Mouse (Mus musculus) MEL (cell line): ENCODE measurements around the gene Hibadh. TPM values are rescaled to one million over a fixed set of nuclear protein-coding genes. Genes with fewer than 3 reads are reported as not detected.

ENCODE experiments used
- DNase-seq: peaks from one replicate; pipeline ENCODE4 v3.0.0; 2011; ENCODE audit warnings: low read depth, low spot score
- H3K27ac ChIP-seq: 2 replicates; pipeline ENCODE4 v1.5.1; 2012; ENCODE audit warnings: low read depth, mild to moderate bottlenecking, control low read depth, low read length, moderate library complexity; ENCODE audit not compliant: control insufficient read depth
- H3K27me3 ChIP-seq, 2 experiments: fragments of 150-350 bp in 1 of 2; sonication (generic) in 1 of 2; 2 replicates each; pipeline ENCODE4 v1.6.1; 2012; ENCODE audit warnings: low read length in 2 of 2, mild to moderate bottlenecking in 2 of 2, improper control_type of control experiment in 1 of 2, moderate library complexity in 1 of 2; ENCODE audit not compliant: insufficient read depth in 2 of 2, control insufficient read depth in 1 of 2
- H3K36me3 ChIP-seq, 2 experiments: 2 replicates each; pipeline ENCODE4 v1.6.1; 2012 to 2014; ENCODE audit warnings: low read length in 2 of 2, improper control_type of control experiment in 1 of 2, inconsistent platforms in 1 of 2, mild to moderate bottlenecking in 1 of 2; ENCODE audit not compliant: insufficient read depth in 2 of 2, control insufficient read depth in 1 of 2
- H3K4me1 ChIP-seq, 2 experiments: fragments of 150-350 bp in 1 of 2; sonication (generic) in 1 of 2; 2 replicates each; pipeline ENCODE4 v1.6.1; 2012; ENCODE audit warnings: low read length in 2 of 2, improper control_type of control experiment in 1 of 2, mild to moderate bottlenecking in 1 of 2; ENCODE audit not compliant: insufficient read depth in 2 of 2, control insufficient read depth in 1 of 2
- H3K4me3 ChIP-seq, 2 experiments: fragments of 150-350 bp in 1 of 2; sonication (generic) in 1 of 2; 2 replicates each; pipeline ENCODE4 v1.5.1; 2012; ENCODE audit warnings: low read depth in 2 of 2, low read length in 2 of 2, mild to moderate bottlenecking in 2 of 2, moderate library complexity in 2 of 2, control low read depth in 1 of 2, improper control_type of control experiment in 1 of 2; ENCODE audit not compliant: control insufficient read depth in 1 of 2, insufficient read depth in 1 of 2
- H3K79me2 ChIP-seq: 2 replicates; pipeline ENCODE4 v1.6.1; 2012; ENCODE audit warnings: mild to moderate bottlenecking, low read length, moderate library complexity; ENCODE audit not compliant: control insufficient read depth, poor library complexity, insufficient read depth
- H3K9ac ChIP-seq: 2 replicates; pipeline ENCODE4 v1.6.1; 2012; ENCODE audit warnings: low read depth, mild to moderate bottlenecking, control low read depth, low read length, moderate library complexity; ENCODE audit not compliant: control insufficient read depth, poor library complexity, severe bottlenecking
- H3K9me3 ChIP-seq: fragments of 150-350 bp; sonication (generic); replicated peaks from 2 replicates; pipeline ENCODE4 v1.6.1; 2012; ENCODE audit warnings: mild to moderate bottlenecking, low read length, improper control_type of control experiment, moderate library complexity; ENCODE audit not compliant: insufficient read depth
- CHD1 ChIP-seq: IDR thresholded peaks from 2 replicates; pipeline ENCODE4 v1.6.1; 2012; ENCODE audit warnings: low read depth, mild to moderate bottlenecking, inconsistent platforms, low read length, improper control_type of control experiment
- CHD2 ChIP-seq: IDR thresholded peaks from 2 replicates; pipeline ENCODE4 v1.6.1; 2011; ENCODE audit warnings: low read length, improper control_type of control experiment
- ELF1 ChIP-seq: IDR thresholded peaks from 2 replicates; pipeline ENCODE4 v1.6.1; 2014; ENCODE audit warnings: low read depth, mild to moderate bottlenecking, inconsistent platforms, low read length, improper control_type of control experiment, moderate library complexity
- GABPA ChIP-seq: IDR thresholded peaks from 2 replicates; pipeline ENCODE4 v1.6.1; 2012; ENCODE audit warnings: low read depth, mild to moderate bottlenecking, inconsistent platforms, low read length, improper control_type of control experiment, moderate library complexity
- HCFC1 ChIP-seq: IDR thresholded peaks from 2 replicates; pipeline ENCODE4 v1.6.1; 2012; ENCODE audit warnings: low read depth, mild to moderate bottlenecking, inconsistent platforms, low read length, improper control_type of control experiment, moderate library complexity
- MAX ChIP-seq: IDR thresholded peaks from 2 replicates; pipeline ENCODE4 v1.6.1; 2011; ENCODE audit warnings: low read length, improper control_type of control experiment
- MAZ ChIP-seq: IDR thresholded peaks from 2 replicates; pipeline ENCODE4 v1.6.1; 2012; ENCODE audit warnings: low read depth, mild to moderate bottlenecking, inconsistent platforms, low read length, improper control_type of control experiment
- MYB ChIP-seq: IDR thresholded peaks from 2 replicates; pipeline ENCODE4 v1.6.1; 2011; ENCODE audit warnings: mild to moderate bottlenecking, low read depth, low read length, improper control_type of control experiment
- MYC ChIP-seq: IDR thresholded peaks from 2 replicates; pipeline ENCODE4 v1.6.1; 2011; ENCODE audit warnings: low read depth, mild to moderate bottlenecking, low read length, improper control_type of control experiment, moderate library complexity
- NELFE ChIP-seq: IDR thresholded peaks from 2 replicates; pipeline ENCODE4 v1.6.1; 2011; ENCODE audit warnings: low read depth, low read length, improper control_type of control experiment
- RAD21 ChIP-seq: IDR thresholded peaks from 2 replicates; pipeline ENCODE4 v1.6.1; 2011; ENCODE audit warnings: mild to moderate bottlenecking, low read depth, low read length, improper control_type of control experiment
- SIN3A ChIP-seq: IDR thresholded peaks from 2 replicates; pipeline ENCODE4 v1.6.1; 2012; ENCODE audit warnings: low read length, improper control_type of control experiment, inconsistent platforms
- SMC3 ChIP-seq: IDR thresholded peaks from 2 replicates; pipeline ENCODE4 v1.6.1; 2011; ENCODE audit warnings: low read depth, low read length, improper control_type of control experiment
- TAL1 ChIP-seq: IDR thresholded peaks from 2 replicates; pipeline ENCODE4 v1.6.1; 2012; ENCODE audit warnings: mild to moderate bottlenecking, inconsistent platforms, low read length, moderate library complexity, mixed read lengths
- TCF12 ChIP-seq: IDR thresholded peaks from 2 replicates; pipeline ENCODE4 v1.6.1; 2014; ENCODE audit warnings: low read depth, mild to moderate bottlenecking, inconsistent platforms, low read length, improper control_type of control experiment, moderate library complexity
- USF1 ChIP-seq: IDR thresholded peaks from 2 replicates; pipeline ENCODE4 v1.6.1; 2014; ENCODE audit warnings: low read depth, mild to moderate bottlenecking, inconsistent platforms, low read length, improper control_type of control experiment, moderate library complexity
- USF2 ChIP-seq, 2 experiments: IDR thresholded peaks; 2 replicates each; pipeline ENCODE4 v1.6.1; 2011 to 2012; ENCODE audit warnings: improper control_type of control experiment in 2 of 2, low read length in 2 of 2, borderline replicate concordance in 1 of 2, inconsistent platforms in 1 of 2, low read depth in 1 of 2, mild to moderate bottlenecking in 1 of 2; ENCODE audit not compliant: insufficient read depth in 1 of 2
- ZKSCAN1 ChIP-seq: IDR thresholded peaks from 2 replicates; pipeline ENCODE4 v1.6.1; 2012; ENCODE audit warnings: low read depth, mild to moderate bottlenecking, inconsistent platforms, low read length, improper control_type of control experiment, moderate library complexity
- polyA plus RNA-seq, 2 experiments: library from polyadenylated mRNA; stranded (reverse) in 1 of 2; unstranded in 1 of 2; fragments of >175 nt in 1 of 2; fragments of >200 nt in 1 of 2; gene quantifications; 2 replicates each; pipeline versions ENCODE4 v1.2.1 to v1.2.4; 2012; ENCODE audit warnings: low replicate concordance in 2 of 2, low read depth in 1 of 2; ENCODE audit not compliant: insufficient read length in 2 of 2, insufficient read depth in 1 of 2, missing spikeins in 1 of 2
- total RNA-seq: library from RNA; depleted of rRNA; stranded (reverse); fragments of 300-350 nt; gene quantifications from 2 replicates; pipeline ENCODE4 v1.2.3, GENCODE M21; 2012

Gene Hibadh
- total and polyA plus RNA-seq, 3 experiments, result 31.2 to 39.3 TPM; not detected in 1

DNA sequence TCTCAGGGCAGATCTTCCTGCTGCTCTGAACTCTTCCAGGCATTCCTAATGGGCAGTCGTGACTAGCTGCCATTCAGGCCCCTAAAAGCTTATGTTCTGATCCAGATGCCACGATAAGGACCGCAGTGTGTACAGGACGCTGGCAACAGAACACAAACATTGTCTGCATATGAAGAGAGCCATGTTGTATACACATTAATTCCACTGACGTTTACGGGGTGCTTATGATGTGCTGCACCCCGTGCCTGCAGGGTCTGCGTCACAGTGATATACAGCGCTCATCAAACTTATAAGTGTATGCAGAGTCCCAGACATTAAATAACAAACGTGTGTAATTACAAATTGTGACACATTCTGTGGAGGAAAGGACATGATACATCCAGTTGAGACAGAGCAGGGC, 121.5 kb downstream of the Hibadh start:
- no peaks in the 10 kb centered on the region for H3K9me3 ChIP-seq
- TF ChIP-seq MYB, result no peak
- TF ChIP-seq NELFE, result no peak
- no peak for TF ChIP-seq MAZ
- no peaks in the 10 kb centered on the region for H3K79me2 ChIP-seq
- DNase-seq, result no peak
- H3K36me3 ChIP-seq, result no peaks in the 10 kb centered on the region
- no peak overlapping the region for H3K4me3 ChIP-seq
- H3K4me1 ChIP-seq, result no peaks in the 10 kb centered on the region
- H3K9ac ChIP-seq, result no peak overlapping the region
- H3K27ac ChIP-seq, result no peak overlapping the region
- H3K27me3 ChIP-seq, result no peaks in the 10 kb centered on the region; a peak in 2 of 4 replicates

DNA sequence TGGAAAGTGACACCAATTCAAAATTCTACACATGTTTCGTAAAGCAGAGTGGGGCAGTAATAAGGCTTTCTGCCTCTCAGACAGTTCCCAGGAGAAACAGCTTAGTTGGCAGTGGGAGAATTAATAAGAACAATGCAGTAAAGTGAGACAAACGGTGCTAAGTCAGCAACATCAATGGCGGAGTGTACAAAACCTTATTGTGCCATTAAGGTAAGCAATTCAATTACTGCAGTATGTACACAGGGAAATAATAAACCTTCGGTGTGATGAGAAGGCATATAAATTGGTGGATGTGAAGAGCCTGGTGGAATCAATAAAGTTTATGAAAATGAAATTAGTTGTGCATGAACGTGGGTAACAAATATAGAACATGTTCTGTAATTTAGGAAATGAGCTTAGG, 122.9 kb downstream of the Hibadh start:
- Histone ChIP-seq H3K27ac (no peak overlapping the region), H3K9ac (no peak overlapping the region), H3K9me3 (no peaks in the 10 kb centered on the region), H3K4me3 (no peak overlapping the region), H3K4me1 (no peaks in the 10 kb centered on the region), H3K36me3 (no peaks in the 10 kb centered on the region), H3K27me3 (no peaks in the 10 kb centered on the region; a peak in 1 of 4 replicates), H3K79me2 (no peaks in the 10 kb centered on the region)
- TF ChIP-seq ELF1 (no peak), SIN3A (no peak), USF2 (IDR thresholded peaks at IDR 0.05; ENCODE audit: borderline replicate concordance in 1 of 2, insufficient read depth in 1 of 2, low read depth in 1 of 2, low read length in 2 of 2) (no peak), MYC (no peak), ZKSCAN1 (no peak), USF1 (no peak), TAL1 (no peak), CHD1 (no peak), GABPA (no peak), MAX (no peak), RAD21 (no peak), CHD2 (no peak), HCFC1 (no peak), TCF12 (no peak), SMC3 (no peak)
- DNase-seq, result no peak
